Mouse (Mus musculus) C2C12 (cell line): Measurements from ENCODE around the gene Olfr430.

Source experiments
- CEBPB ChIP-seq: IDR thresholded peaks from one replicate; pipeline ENCODE4 v1.6.1; 2011; ENCODE audit warnings: low read depth, mild to moderate bottlenecking, control low read depth, moderate library complexity
- CTCF ChIP-seq: IDR thresholded peaks from one replicate; pipeline ENCODE4 v1.5.1; 2011; ENCODE audit not compliant: control insufficient read depth, insufficient read depth, insufficient read length
- FOSL1 ChIP-seq: IDR thresholded peaks from one replicate; pipeline ENCODE4 v1.8.0; 2011; ENCODE audit warnings: mild to moderate bottlenecking, low read length; ENCODE audit not compliant: poor library complexity, insufficient read depth, severe bottlenecking
- MAX ChIP-seq: IDR thresholded peaks from one replicate; pipeline ENCODE4 v1.6.1; 2011; ENCODE audit warnings: mild to moderate bottlenecking, control low read depth
- USF1 ChIP-seq: IDR thresholded peaks from one replicate; pipeline ENCODE4 v1.6.1; 2011; ENCODE audit warnings: low read depth, mild to moderate bottlenecking, control low read depth, moderate library complexity

GRCm38 (mm10) chr1:174051515-174051914, 14.9 kb upstream of the Olfr430 start:
- no peak for TF ChIP-seq CTCF
- TF ChIP-seq FOSL1: no peak
- no peak for TF ChIP-seq CEBPB
- TF ChIP-seq MAX: no peak
- TF ChIP-seq USF1: no peak
